ENCODE assay signal across 16 mouse cellular contexts in the genomic region with DNA sequence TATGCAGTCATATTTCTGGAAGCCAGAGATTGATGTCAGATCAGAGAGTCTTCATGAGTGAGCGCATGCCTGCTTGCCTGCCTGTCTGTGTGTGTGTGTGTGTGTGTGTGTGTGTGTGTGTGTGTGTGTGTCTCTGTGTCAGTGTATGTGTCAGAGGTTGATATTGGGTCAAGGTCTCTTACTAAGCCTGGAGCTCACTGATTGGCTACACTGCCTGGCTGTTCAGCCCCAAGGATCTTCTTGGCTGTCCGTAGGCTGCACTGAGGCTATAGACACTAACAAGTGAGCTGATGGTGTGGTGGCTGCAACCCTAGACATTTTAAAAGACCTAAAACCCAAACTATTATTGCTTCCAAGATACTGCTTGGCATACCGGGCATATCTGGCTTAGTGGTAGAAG. TPM values are rescaled to one million over a fixed set of nuclear protein-coding genes. Genes with fewer than 3 reads are reported as not detected.
DNase-seq lines count a peak whose midpoint lies in the region.
"Had no signal": no experiment of that assay in that cellular context is flagged by ENCODE, and none has a peak within 500 bp of the region (broad histone marks: within the 10 kb centered on the region; RNA-seq: fewer than 3 reads in every experiment).

No protein-coding gene starts in this region.

- peak; percentile 29 to 75 for DNase-seq in adrenal gland, adult (ENCODE audit: inconsistent age in 2 of 2, low spot score in 1 of 2)
- no peak for DNase-seq in adrenal gland, postnatal 4 days (ENCODE audit: low spot score in 2 of 2)
- DNase-seq in adrenal gland, adult 8-10 months = peak; percentile 37
- DNase-seq in adrenal gland, postnatal 25 days = no peak
- DNase-seq in 416B (ENCODE audit: low read depth) = peak; percentile 7
- DNase-seq in adrenal gland, postnatal 36 days = peak; percentile 51
- no peak for DNase-seq in lung, postnatal 4 days
- DNase-seq: cerebellum, adult 11 months; cerebellum, adult 18-20 months; cerebellum, adult 8-10 months; cerebellum, adult 9-11 months; cerebellum, postnatal 14 days; cerebellum, postnatal 36 days; embryo, embryonic 11 days had no signal

RNA-seq across cellular contexts. Expression of a gene that starts 39.8 kb away (rescaled TPM):
- 100 to 1,000 TPM; 111 to 113 TPM for total RNA-seq in adrenal gland, postnatal 4 days (2021)
- 10 to 100 TPM; 81.6 to 96.2 (median 89.6) TPM for total RNA-seq in adrenal gland, adult 8-10 months (2022)
- 61.7 and 111 TPM in 2 replicates for total RNA-seq in adrenal gland, postnatal 25 days (2021)
- 10 to 100 TPM; 55.9 to 86.3 TPM for total RNA-seq in adrenal gland, postnatal 36 days (2021)

RNA-seq across cellular contexts. Expression of a gene that starts 58.6 kb away (rescaled TPM):
- total RNA-seq in adrenal gland, postnatal 4 days (2021) = 10 to 100 TPM; 32.5 to 36.8 TPM
- 10 to 100 TPM; 14.1 to 32.8 (median 23.1) TPM for total RNA-seq in adrenal gland, adult 8-10 months (2022)
- 18.3 and 25.6 TPM in 2 replicates for total RNA-seq in adrenal gland, postnatal 25 days (2021)
- total RNA-seq in adrenal gland, postnatal 36 days (2021) = 10 to 100 TPM; 16.8 to 30.3 TPM
- total RNA-seq: common myeloid progenitor, adult 5-6 weeks; MEL had no signal

Comparison
In these comparisons a context has a peak if more than half of its experiments do, and no peak if none do; other contexts are left out.
1. DNase-seq: peak in adrenal gland, adult (2 of 2), adrenal gland, adult 8-10 months (single experiment), 416B (single experiment) and adrenal gland, postnatal 36 days (2 of 2); none in adrenal gland, postnatal 4 days (0 of 2), adrenal gland, postnatal 25 days (single experiment) and lung, postnatal 4 days (0 of 2).